Mouse (Mus musculus) forebrain, postnatal 0 days (tissue): Measurements from ENCODE around the gene Aff3. TPM values are rescaled to one million over a fixed set of nuclear protein-coding genes. Genes with fewer than 3 reads are reported as not detected.

Experiments used
- ATAC-seq: fragments of 200-750 bp; cut with Nextera tagmentation; 2 replicates; pipeline ENCODE4 v1.8.0; 2017; ENCODE audit warnings: mild to moderate bottlenecking, moderate library complexity
- DNase-seq: peaks from one replicate; pipeline ENCODE4 v3.0.0-alpha.2; 2015
- H3K27ac ChIP-seq: fragments of 300-500 bp; sonication (generic); 2 replicates; pipeline ENCODE4 v1.5.1; 2014; ENCODE audit warnings: low read depth, mild to moderate bottlenecking, antibody characterized with exemption, low read length, moderate library complexity, mixed read lengths
- H3K27me3 ChIP-seq: fragments of 300-500 bp; sonication (generic); 2 replicates; pipeline ENCODE4 v1.6.1; 2014; ENCODE audit warnings: mild to moderate bottlenecking, low read length, mixed read lengths; ENCODE audit not compliant: insufficient read depth
- H3K36me3 ChIP-seq: fragments of 300-500 bp; sonication (generic); 2 replicates; pipeline ENCODE4 v1.6.1; 2014; ENCODE audit warnings: mild to moderate bottlenecking, moderate library complexity; ENCODE audit not compliant: insufficient read depth
- H3K4me1 ChIP-seq: fragments of 300-500 bp; sonication (generic); 2 replicates; pipeline ENCODE4 v1.6.1; 2014; ENCODE audit warnings: antibody characterized with exemption; ENCODE audit not compliant: insufficient read depth
- H3K4me2 ChIP-seq: fragments of 300-500 bp; sonication (generic); 2 replicates; pipeline ENCODE4 v1.6.1; 2014; ENCODE audit warnings: low read depth, mild to moderate bottlenecking, moderate library complexity
- H3K4me3 ChIP-seq: fragments of 300-500 bp; sonication (generic); 2 replicates; pipeline ENCODE4 v1.5.1; 2014; ENCODE audit warnings: low read depth, low read length, mixed read lengths
- H3K9ac ChIP-seq: fragments of 300-500 bp; sonication (generic); 2 replicates; pipeline ENCODE4 v1.6.1; 2014; ENCODE audit warnings: mild to moderate bottlenecking
- H3K9me3 ChIP-seq: fragments of 300-500 bp; sonication (generic); 2 replicates; pipeline ENCODE4 v1.6.1; 2016; ENCODE audit warnings: low read length
- CTCF ChIP-seq: sonication (generic); IDR thresholded peaks from 2 replicates; pipeline ENCODE4 v1.5.1; 2016; ENCODE audit warnings: antibody characterized with exemption, control low read depth, low read depth
- WGBS: fragments of 180-500 bp; shearing (Covaris S2); extraction: QIAGEN DNeasy Blood & Tissue Kit; methylation state at CpG from one replicate; pipeline ENCODE4 v1.1.7; 2014; 5-methylcytosine and 5-hydroxymethylcytosine counted together
- polyA plus RNA-seq: library from polyadenylated mRNA; unstranded; fragments of >200 nt; fragmentation: Nextera tagmentation; extraction: Ambion mirVana; gene quantifications from 2 replicates; pipeline ENCODE4 v1.2.1, GENCODE M21; 2015
- total RNA-seq: library from RNA; depleted of rRNA; stranded (reverse); fragments of >200 nt; gene quantifications from 2 replicates; pipeline ENCODE4 v1.2.3, GENCODE M21; 2014

Gene Aff3
- total and polyA plus RNA-seq, 2 experiments from 2014 or later, result 21.8 to 102 TPM

DNA sequence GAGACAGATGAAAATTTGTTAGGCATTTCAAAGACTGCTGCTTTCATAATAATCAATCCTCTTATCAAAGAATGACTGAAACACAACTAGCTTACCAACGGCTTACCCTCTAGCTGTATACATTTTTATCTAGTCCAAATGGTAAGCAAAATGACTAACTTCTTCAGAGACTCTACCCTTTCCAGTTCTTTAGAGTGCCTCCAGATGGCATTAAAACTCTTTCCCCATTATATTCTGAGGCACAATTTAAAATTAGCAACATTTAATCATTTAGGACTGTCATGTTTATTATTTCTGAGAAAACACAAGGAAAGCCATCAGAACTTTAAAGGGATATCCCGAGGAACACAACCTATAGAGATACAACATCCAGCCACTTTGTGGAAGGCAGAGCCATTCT is 346.1 kb downstream of the Aff3 start:
- Histone ChIP-seq H3K9ac (no peak overlapping the region), H3K9me3 (no peaks in the 10 kb centered on the region), H3K4me2 (no peak overlapping the region), H3K27ac (no peak overlapping the region), H3K4me3 (no peak overlapping the region), H3K36me3 (no peaks in the 10 kb centered on the region), H3K4me1 (peaks cover 12% of the 10 kb centered on the region; the same call in 1 of the 2 replicates), H3K27me3 (no peaks in the 10 kb centered on the region)
- DNase-seq (no peak), ATAC-seq (no peak)
- peak; percentile 51; the same call in 1 of the 2 replicates for TF ChIP-seq CTCF
- 68% methylated on average over 2 of the region's 2 CpGs for WGBS

DNA sequence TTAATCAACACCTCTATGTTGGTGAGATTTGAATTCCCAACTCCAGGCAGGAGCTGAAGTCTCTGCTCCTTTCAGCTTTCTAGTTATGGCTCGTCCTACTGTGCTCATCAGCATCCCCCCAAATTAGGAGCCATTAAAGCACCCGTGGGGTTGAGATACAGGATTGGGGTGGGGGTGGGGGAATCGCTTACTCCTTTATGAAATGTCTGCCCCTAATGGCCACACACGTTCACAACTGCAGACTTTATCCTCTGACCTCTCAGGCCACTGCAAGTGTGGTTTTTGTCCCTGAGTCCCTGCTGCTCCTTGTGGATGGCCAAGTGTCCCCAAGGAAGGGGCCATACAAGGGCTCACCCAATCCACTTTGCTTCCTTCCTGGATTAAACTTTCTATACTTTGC is 348.8 kb downstream of the Aff3 start:
- no peak overlapping the region for H3K4me3 ChIP-seq
- no peak overlapping the region for H3K27ac ChIP-seq
- WGBS, result 74% methylated on average over 4 of the region's 4 CpGs
- no peak overlapping the region for H3K9ac ChIP-seq
- H3K4me1 ChIP-seq, result peaks cover 12% of the 10 kb centered on the region; the same call in 1 of the 2 replicates
- no peaks in the 10 kb centered on the region for H3K9me3 ChIP-seq
- no peaks in the 10 kb centered on the region for H3K36me3 ChIP-seq
- no peak overlapping the region for H3K4me2 ChIP-seq
- no peak for DNase-seq
- no peaks in the 10 kb centered on the region for H3K27me3 ChIP-seq
- TF ChIP-seq CTCF, result no peak
- no peak for ATAC-seq

GRCm38 (mm10) chr1:38310496-38310895 is 354.3 kb downstream of the Aff3 start:
- Histone ChIP-seq H3K27ac (no peak overlapping the region), H3K9me3 (no peaks in the 10 kb centered on the region), H3K27me3 (no peaks in the 10 kb centered on the region), H3K9ac (no peak overlapping the region), H3K36me3 (no peaks in the 10 kb centered on the region), H3K4me3 (no peak overlapping the region), H3K4me1 (peaks cover 2% of the 10 kb centered on the region; the same call in 1 of the 2 replicates), H3K4me2 (no peak overlapping the region)
- ATAC-seq (no peak), DNase-seq (no peak)
- TF ChIP-seq CTCF, result no peak
- 89% methylated on average over 8 of the region's 8 CpGs for WGBS

DNA sequence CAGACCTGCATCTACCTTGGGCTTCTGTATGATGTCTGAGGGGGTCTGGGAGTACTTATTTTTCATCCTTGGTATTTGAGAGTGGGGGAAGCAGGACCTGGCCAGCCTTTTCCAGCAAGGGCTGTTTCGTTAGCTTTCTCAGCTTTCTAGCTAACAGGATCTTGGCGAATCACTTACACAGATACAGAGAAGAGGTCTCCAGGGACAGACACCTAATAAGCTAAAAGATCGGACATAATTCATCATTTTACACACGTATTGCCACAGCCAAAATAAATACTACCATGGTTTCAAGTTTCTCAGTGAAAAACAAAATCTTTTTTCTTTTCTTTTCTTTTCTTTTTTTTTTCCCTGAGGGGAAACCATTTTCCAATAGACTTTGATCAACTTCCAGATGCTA is 354.7 kb downstream of the Aff3 start:
- WGBS, result 89% methylated on average over 4 of the region's 4 CpGs
- ATAC-seq, result no peak

DNA sequence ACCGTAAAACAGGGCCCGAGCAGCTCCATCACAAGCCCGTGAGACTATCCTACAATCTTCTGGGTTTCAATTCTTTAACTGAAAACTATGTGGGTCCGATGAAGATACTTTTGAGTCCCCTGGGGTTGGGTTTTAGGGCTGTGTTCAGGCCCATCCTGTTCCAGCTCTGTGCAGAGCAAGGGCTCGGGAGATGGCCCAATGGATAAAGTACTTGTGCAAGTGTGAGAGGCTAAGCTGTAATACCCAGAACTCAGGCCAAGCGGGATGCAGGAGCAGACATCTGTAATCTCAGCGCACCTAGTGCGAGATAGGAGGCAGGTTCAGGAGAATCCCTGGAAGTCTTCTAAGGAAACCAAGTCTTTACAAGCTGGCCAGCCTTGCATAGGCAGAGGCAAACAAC is 355.4 kb downstream of the Aff3 start:
- peaks cover 2% of the 10 kb centered on the region; the same call in 1 of the 2 replicates for H3K4me1 ChIP-seq
- no peak for TF ChIP-seq CTCF
- DNase-seq, result no peak
- no peaks in the 10 kb centered on the region for H3K27me3 ChIP-seq
- H3K36me3 ChIP-seq, result no peaks in the 10 kb centered on the region
- no peak overlapping the region for H3K9ac ChIP-seq
- no peak for ATAC-seq
- H3K27ac ChIP-seq, result no peak overlapping the region
- 96% methylated on average over 8 of the region's 8 CpGs for WGBS
- H3K4me2 ChIP-seq, result no peak overlapping the region
- H3K9me3 ChIP-seq, result no peaks in the 10 kb centered on the region
- no peak overlapping the region for H3K4me3 ChIP-seq

More for the DNA sequence above, 354.7 kb downstream of the Aff3 start:
- Histone ChIP-seq H3K4me1 (peaks cover 2% of the 10 kb centered on the region; the same call in 1 of the 2 replicates), H3K9me3 (no peaks in the 10 kb centered on the region), H3K27ac (no peak overlapping the region), H3K4me2 (no peak overlapping the region), H3K36me3 (no peaks in the 10 kb centered on the region), H3K4me3 (no peak overlapping the region), H3K9ac (no peak overlapping the region), H3K27me3 (no peaks in the 10 kb centered on the region)
- TF ChIP-seq CTCF, result no peak
- DNase-seq, result no peak

DNA sequence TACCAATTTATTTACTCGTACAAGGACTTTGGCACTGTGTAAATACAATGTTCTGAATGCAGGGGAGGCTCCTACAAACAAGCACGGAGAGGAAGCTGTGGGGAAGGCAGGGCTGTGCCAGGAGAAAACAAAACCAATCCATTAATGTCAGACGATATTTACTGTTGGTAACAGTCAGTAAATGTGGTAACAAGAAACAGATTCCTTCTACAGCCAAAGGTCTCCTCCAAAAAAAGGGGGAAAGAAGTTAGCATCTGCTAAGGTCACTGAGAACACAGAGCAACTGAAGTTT is 356.1 kb downstream of the Aff3 start:
- H3K36me3 ChIP-seq, result no peaks in the 10 kb centered on the region
- ATAC-seq (peak; percentile 38; the same call in 1 of the 2 replicates), DNase-seq (no peak)
- H3K9ac ChIP-seq, result no peak overlapping the region
- no peak overlapping the region for H3K4me3 ChIP-seq
- H3K27me3 ChIP-seq, result no peaks in the 10 kb centered on the region
- 37% methylated on average over 3 of the region's 3 CpGs for WGBS
- peaks cover 2% of the 10 kb centered on the region; the same call in 1 of the 2 replicates for H3K4me1 ChIP-seq
- no peak for TF ChIP-seq CTCF
- no peak overlapping the region for H3K27ac ChIP-seq
- no peaks in the 10 kb centered on the region for H3K9me3 ChIP-seq
- no peak overlapping the region for H3K4me2 ChIP-seq

- Histone ChIP-seq H3K4me3 (no peak overlapping the region), H3K4me1 (peaks cover 2% of the 10 kb centered on the region; the same call in 1 of the 2 replicates), H3K9me3 (no peaks in the 10 kb centered on the region), H3K9ac (no peak overlapping the region), H3K27me3 (no peaks in the 10 kb centered on the region), H3K27ac (peak overlapping the region; percentile 29; the same call in 1 of the 2 replicates), H3K4me2 (no peak overlapping the region), H3K36me3 (no peaks in the 10 kb centered on the region)
- peak; percentile 68 for DNase-seq
- 36% methylated on average over 7 of the region's 7 CpGs for WGBS
- no peak for TF ChIP-seq CTCF
- peak; percentile 77 for ATAC-seq
These were observed 356.7 kb downstream of the Aff3 start for GRCm38 (mm10) chr1:38307821-38308704.
